Mouse (Mus musculus) heart, postnatal 4 days (tissue): Measurements from ENCODE around the gene Gm21962. TPM values are rescaled to one million over a fixed set of nuclear protein-coding genes. Genes with fewer than 3 reads are reported as not detected.

Experiments
- microRNA-seq, 2 experiments: library from miRNA; unstranded; fragments of <30 nt; microRNA quantifications; one replicate each; pipeline ENCODE4 v1.2.0; 2021 to 2022
- total RNA-seq, 2 experiments: library from RNA; stranded (reverse); gene quantifications; 2 replicates each; pipeline ENCODE4 v1.2.3; 2021

The Gm21962 gene
- total RNA-seq, 2 experiments from 2014 or later = not detected

Small RNAs within 50 kb of the gene (microRNA-seq; reads per million reads assigned to microRNA genes)
- gene Gm22468 = 0 reads per million in 2 experiments

Other genes starting within 250 kb of the Gm21962 start
- 1 to 10 TPM; 3.6 to 4.2 TPM for gene Ddit4l, start 49.9 kb upstream of the Gm21962 start, total RNA-seq
- gene H2afz, start 193.0 kb downstream of the Gm21962 start, total RNA-seq = 100 to 1,000 TPM; 306 to 315 TPM
- 10 to 100 TPM; 10.6 to 11.8 TPM for gene Dnajb14, start 196.2 kb downstream of the Gm21962 start, total RNA-seq
- 10 to 100 TPM; 74.1 to 79.4 TPM for gene Lamtor3, start 247.0 kb downstream of the Gm21962 start, total RNA-seq